Mouse (Mus musculus) bone marrow macrophage, adult 2 months (primary cell): Measurements from ENCODE around the gene Ak1.
A peak's percentile ranks its signal among the peaks of the same experiment; 100 is the strongest.

Source experiments
- CTCF ChIP-seq: IDR thresholded peaks from 2 replicates; pipeline ENCODE4 v1.5.1; 2012; ENCODE audit warnings: low read depth, mild to moderate bottlenecking, low read length, moderate library complexity
- POLR2A ChIP-seq: IDR thresholded peaks from 2 replicates; pipeline ENCODE4 v1.6.1; 2012; ENCODE audit warnings: mild to moderate bottlenecking, low read depth, low read length, borderline replicate concordance

GRCm38 (mm10) chr2:32601417-32602065 lies 20.0 kb upstream of the Ak1 start:
- TF ChIP-seq CTCF (peak; percentile 46), POLR2A (no peak)
